Mouse (Mus musculus) left cerebral cortex, postnatal 36 days (tissue): ENCODE data around the gene Gli3. TPM values are rescaled to one million over a fixed set of nuclear protein-coding genes. Genes with fewer than 3 reads are reported as not detected.
A peak's percentile ranks its signal among the peaks of the same experiment; 100 is the strongest.

Source experiments
- DNase-seq, 2 experiments: peaks; one replicate each; pipeline ENCODE4 v3.0.0; 2021 to 2022; ENCODE audit warnings: low spot score in 2 of 2, mixed read lengths in 1 of 2
- intact Hi-C: fragments of 180-260 bp; cut with DNase I; formaldehyde crosslinking; loops from one replicate; pipeline ENCODE4 v1.15.1; 2025
- total RNA-seq, 2 experiments: library from RNA; stranded (reverse); gene quantifications; 2 replicates each; pipeline ENCODE4 v1.2.3; 2021

The Gli3 gene
- total RNA-seq, 2 experiments from 2014 or later = 9.3 to 9.5 TPM

DNA sequence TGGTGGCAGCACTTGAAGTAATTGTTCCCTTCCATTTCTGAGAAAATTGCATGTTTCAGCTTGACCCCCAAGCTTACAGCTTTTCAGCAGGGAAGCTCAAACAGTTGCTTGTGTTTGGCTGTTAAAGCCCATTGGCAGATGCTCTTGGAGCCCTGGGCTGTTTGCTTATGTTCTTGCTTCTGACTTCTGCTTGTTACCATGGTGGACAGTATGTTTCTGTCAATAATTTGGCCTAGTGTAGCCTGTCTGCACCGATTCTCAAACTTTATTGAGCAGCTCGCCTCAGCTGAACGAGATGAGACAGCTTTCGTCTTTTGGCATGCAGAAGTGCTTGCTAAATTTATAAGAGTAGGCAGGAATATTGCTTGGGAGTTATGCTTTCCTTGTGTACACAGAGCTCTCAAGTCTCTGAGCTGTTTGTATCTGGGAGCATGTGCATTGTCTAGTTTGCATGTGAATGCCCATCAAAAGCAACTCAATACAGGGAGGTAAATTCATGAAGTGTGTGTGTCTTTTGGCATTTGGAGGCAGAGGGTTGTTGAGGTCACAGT is 82.4 kb downstream of the Gli3 start:
- DNase-seq = no peak
- intact Hi-C loops = loop anchor here (10.0 kb wide), 1 partner anchor 81 kb away; the partner anchor contains the start of gene Gli3

DNA sequence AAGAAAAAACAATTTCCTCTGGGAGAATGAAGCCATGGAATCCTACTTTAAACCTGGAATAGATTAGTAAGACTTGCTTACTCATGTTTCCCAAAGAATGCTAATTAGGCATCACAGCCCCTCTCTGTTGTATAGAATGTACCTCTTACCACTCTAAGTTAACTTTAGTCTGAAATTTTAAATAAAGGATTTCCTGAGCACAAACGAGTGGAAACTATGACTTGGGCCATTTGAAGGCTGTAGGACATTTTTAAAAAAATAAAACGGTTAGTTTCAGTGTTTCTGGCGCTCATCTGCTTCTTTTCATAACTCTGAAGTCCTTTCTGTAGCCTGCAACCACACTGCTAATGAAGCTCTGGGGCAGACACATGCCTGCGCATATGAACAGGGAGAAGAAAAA is 83.2 kb downstream of the Gli3 start:
- no peak for DNase-seq
- intact Hi-C loops = loop anchor here (10.0 kb wide), 1 partner anchor 81 kb away; the partner anchor contains the start of gene Gli3

DNA sequence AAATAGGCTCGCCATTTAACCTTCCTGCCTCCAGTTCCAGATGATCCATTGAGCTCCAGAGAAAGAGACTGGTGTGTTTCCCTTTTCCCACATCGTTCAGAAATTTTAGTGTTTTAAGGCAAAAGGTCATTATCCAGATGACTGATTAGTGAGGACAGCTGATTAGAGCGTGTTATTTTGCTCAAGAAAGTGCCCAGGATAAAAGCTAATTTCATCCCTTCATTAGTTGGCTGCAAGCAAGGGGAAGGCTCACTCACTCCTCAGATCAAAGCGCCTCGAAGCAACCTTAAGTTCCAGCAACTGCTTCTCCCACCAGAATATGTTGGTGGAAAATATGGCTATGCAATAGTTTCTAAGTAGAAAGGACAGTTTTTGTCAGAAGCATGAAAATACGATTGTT is 86.4 kb downstream of the Gli3 start:
- intact Hi-C loops = loop anchor here (10.0 kb wide), 1 partner anchor 85 kb away; the partner anchor contains the start of gene Gli3
- no peak for DNase-seq

DNA sequence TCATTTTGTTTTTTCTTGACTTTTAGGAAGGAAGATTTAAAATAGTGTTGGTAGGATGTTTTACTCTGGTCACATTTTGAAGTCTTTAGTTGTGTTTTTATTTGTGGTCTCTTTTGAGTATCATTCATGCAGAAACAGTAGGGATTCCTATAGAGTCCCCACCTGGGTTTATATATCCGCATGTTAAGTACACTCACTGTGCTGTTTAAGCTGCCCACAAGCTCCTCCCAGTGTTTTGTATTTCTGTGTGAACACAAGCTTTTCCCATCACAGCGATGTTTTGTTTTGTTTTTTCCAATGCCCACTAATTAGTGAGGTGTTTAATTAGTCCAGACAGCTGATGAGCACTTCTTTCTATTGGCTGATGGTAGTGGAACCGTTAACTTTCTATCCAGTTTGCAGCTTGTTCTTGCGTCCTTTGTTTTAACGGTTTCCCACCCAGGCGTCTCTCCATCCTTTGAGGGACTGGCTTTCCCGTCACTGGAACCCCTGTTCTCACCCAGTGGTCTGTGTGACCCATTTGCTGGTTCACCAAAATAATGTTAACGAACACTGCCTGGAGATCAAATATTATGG is 87.1 kb downstream of the Gli3 start:
- intact Hi-C loops = no loop called here

DNA sequence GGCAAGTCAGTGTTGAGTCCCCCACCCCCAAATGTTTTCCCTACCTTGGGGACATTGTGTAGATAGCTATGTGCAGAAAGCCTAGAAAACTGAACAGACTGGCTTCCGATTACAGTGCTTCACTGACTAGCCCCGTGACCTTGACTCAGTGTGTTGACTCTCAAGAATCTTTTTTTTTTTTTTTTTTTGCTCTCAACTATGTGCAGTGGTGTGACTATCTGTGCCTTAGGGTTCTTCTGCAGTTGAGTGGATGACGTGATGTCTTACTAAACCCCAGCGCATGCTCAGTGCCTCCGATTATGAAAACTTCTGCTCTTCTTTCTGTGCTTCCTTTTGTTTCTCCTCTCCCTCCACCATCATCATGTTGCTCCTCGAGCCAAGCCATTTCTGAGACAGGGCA is 87.7 kb downstream of the Gli3 start:
- intact Hi-C loops = no loop called here
- DNase-seq = no peak

More for the DNA sequence above, 87.1 kb downstream of the Gli3 start:
- DNase-seq = no peak

DNA sequence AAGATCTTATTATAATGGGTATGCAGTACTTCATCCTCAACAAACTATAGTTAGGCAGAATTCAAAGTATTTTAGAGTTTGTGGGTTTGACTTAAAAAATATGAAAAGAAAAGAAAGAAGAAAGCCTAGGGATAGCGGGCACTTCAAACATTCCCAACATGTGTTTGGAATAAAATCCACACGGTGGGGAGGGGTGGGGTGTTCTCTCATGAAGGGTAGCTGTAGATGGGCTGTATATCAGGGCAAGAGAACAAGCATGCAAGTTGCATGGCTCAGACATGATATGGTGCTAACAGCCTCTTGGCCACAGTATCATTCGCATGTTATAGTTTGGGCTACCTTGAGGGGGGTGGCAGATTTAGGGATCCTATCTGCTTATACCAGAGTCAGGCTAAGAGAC is 89.0 kb downstream of the Gli3 start:
- no peak for DNase-seq
- intact Hi-C loops = no loop called here

DNA sequence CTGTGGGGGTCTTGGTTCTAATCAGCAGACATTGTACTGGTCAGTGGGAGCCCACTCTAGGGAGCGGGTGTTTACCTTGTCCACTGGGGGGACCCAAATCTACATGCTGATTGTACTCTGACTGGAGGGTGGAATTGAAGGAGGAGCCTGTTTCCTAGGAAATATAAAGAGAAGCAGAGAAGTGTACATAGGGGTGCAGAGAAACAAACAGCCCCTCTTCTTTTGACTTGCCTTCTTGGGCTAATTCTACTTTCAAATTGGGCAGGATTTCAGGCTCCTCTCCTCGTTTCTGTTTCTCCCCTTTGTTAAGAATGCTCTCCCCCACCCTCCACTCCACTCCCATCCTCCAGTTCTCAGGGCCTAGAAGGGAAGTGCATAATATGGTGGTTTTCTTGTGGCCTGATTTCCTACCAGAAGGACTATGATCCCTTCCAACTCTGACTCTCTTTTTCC is 93.6 kb downstream of the Gli3 start:
- DNase-seq = no peak
- intact Hi-C loops = no loop called here

DNA sequence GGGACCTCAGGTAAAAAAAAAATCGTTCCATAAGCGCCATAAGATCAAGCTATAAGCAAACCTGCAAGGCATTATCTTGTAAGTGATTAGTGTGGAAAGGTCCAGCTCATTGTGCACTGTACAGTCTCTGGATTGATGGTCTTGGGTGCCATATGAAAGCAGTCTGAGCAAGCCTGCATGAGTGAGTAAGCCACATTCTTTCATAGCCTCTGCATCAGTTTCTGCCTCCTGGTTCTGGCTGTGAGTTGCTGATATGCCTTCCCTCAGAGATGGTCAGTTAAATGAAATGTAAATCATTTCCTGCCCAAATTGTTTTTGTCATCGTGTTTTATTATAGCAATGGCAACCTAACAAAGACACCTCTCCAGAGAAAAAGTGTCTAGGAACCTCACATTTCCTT is 98.4 kb downstream of the Gli3 start:
- DNase-seq = no peak
- intact Hi-C loops = no loop called here

DNA sequence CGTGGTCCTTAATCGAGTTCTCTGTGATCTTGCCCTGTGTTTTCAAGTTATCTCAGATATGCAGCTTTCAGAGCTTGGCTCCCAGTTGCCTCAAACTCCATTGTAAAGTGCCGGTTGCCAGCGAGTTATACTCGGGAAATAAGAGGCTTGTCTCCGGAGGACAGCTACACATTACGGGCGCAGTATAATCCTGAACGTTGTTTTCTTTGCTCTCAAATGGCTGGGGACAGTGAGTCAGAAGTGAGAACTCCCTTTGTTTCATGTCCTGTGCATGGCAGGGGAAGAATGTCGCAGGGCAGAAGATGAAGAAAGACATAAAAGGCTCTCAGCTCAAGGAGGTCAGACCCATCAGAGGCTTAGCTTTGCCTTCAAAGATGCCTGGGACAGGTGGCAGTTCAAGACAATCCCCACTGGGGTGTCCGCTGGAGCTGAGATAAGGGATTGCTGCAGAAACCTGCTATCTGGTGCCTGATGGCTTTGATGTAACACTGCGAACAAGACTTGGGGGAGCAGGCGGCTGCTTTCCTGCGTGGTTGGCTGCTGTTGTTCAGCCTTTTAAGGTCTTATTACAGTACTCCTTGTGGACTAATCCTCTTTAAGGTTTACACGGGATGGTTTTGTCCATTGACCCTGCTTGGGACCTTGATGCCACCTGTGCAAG is 108.0 kb downstream of the Gli3 start:
- no peak for DNase-seq
- intact Hi-C loops = no loop called here

DNA sequence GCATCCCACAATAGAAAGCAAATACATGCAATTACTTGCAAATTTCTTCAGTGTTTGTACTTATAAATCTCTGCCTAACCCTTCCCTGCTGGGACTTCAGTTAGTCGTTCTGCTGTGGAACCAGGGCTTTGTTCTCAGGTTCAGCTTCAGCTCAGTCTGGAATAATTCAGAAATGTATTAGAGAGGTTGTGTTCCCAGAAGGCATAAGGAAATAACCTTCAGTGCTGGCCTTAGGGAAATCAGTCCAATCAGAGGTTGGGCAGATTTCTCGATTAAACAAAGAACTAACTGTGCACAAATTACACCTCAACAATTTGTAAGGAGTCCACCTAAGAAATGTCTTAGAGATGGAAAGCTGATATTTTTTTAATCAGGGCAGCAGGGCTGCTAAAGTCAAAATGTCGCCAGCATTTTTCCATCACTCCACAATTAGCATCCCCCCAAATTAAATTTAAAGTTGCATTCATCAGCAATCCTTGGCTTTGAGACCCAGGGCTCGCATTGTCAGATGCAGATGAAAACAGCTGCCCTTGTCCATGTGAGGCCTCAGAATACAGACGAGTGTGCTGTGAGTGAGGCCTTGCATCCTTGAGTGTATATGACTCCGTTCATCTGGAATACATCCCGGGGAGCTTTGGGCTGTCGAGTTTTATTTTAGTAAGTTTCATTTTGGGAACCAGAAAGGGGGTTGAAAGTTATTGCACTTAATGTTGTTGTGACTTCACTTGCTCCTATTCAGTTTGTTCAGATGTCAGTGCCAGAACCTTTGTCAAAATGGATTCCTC is 114.3 kb downstream of the Gli3 start:
- intact Hi-C loops = no loop called here
- DNase-seq = no peak

DNA sequence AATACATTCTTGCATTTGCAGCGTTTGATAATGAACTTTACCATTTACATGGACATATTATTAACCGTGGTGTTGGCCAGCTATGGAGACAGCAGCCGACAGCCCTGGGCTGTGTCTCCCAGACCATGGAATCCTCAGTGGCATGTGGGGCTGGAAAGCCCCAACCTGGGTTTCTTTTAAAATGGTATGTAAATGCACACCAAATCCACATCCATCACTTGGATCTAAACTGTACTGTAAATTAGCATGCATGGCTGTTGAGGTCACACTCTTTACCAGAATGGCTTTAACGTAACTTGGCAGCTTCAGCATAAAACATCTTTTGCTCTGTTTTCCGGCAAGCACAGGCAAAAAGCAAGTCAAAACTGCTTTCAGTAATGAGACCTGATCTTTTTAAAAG is 117.4 kb downstream of the Gli3 start:
- intact Hi-C loops = no loop called here
- no peak for DNase-seq

DNA sequence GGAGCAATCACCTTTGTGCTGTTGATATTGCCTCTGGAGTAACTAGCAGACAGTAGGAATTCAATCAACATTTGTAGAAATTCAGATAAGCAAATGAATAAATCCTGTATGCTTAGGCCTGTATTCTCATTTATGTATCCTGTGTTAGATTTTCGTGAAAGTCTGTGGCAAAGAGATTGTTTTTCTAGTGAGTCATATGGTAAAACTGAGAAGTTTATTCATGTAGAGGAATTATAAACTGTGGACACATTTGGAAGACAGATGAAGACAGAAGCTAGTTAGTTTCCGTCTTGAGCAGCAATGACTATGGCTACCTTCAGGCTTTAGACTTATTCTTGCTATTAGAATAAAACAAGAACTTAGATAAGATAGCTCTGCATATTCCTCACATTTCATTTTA is 122.9 kb downstream of the Gli3 start:
- DNase-seq = no peak
- intact Hi-C loops = no loop called here

DNA sequence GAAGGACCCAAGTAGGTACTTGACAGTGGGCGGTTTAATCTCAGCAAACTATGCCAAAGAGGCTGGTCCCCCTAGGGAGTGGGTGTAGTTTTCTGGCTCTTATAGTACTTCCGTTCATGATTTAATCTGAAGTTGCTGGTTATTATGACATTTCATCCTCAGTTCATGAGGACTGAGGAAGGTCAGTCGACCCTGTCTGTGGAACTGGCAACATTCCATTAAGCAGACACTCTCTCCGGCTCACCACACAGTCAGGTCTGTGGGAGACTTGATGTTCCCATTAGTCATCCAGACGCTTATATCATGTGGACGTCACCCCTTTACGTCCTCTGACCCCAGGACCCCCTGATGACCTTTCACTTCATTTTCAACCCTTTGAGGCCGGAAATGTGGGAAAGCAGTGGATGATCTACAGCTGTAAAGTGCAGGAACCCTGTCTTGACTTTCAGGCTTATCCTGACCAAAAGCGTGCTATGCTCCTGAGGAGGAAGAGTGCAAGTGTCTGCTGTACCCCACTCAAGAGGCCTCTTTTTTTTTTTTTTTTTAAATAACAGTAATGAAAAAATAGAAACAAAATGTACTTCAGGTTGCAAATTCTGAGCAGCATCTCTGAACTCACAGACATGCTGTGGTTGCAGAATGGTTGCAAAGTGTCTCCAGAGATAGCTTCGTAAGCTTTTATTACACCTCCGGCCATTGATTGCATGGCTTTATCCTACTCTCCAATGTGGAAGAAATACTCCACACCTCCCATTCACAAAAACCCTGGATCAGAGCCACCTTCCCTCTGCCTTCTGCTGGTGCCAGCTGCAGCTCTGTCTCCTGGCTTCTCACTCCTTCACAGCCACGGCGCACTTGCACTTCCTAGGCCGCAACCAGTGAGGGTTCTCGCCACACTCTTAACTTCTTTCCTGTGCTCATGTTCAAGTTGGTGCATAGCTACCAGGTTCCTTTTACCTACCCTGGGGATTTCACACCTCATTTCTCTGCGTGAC is 125.5 kb downstream of the Gli3 start:
- intact Hi-C loops = no loop called here
- peak; percentile 29 to 32 for DNase-seq

DNA sequence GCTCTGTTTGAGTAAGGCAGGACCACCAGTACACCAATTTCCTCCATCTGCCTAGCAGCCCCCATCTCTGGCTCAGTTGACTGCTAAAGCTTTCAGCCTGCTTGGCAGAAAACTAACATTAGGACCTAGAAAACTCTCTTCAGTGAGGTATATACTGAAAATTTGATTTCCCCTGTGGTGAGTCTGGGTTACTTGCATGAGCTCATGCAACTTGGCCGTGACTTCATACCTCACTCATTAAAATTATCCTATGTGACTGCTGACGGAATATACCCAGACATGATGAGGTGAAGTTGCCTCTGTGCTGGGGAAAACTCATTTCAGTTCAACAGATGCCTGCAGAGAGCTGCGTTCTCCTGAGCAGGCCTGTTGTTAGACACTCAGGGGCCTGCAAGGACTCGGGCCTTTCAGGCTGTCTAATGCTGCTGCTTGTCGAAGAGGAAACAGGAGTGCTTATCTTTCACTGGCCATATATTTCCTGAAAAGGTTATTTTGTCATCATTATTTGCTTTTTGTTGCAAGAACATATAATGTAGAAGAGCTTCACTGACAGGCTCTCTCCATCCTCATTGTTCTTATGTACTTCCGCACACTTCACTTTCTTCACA is 127.4 kb downstream of the Gli3 start:
- intact Hi-C loops = no loop called here
- DNase-seq = no peak

DNA sequence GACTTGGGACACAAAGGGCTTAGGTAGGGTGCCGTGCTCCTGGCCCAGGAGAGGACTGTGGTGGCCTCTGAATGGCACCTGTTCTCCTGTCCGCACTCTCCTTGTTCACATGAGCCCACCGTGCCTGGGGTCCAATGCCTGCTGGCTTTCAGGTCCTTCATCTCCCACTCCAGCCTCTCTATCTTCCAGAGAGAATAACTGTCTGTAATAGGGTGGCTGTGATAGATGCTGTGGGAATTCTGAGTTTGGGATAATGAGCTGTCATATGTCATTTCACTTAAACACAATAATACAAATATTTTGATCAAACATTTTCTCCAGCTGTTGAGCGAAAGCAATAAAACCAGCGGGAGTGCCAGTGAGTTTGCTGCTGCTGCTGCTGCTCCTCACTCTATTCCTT is 133.6 kb downstream of the Gli3 start:
- intact Hi-C loops = no loop called here
- DNase-seq = no peak

DNA sequence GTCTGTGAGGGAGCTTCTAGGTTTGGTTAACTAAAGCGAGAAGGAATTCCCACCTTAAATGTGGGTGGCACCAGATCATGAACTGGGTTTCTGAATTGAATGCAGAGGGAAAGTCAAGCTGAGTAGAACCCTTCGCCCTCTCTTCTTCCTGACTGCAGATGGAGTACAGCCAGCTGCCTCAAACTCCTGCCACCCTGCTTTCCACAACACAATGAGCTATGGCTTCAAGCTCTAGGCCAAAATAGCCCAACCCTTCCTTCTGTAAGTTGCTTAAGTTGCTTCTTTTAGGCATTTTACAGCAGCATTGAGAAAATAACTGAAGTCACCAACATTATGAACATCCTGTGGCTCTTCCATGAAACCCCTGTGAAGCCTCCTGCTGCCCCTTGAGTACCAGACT is 136.7 kb downstream of the Gli3 start:
- intact Hi-C loops = no loop called here

DNA sequence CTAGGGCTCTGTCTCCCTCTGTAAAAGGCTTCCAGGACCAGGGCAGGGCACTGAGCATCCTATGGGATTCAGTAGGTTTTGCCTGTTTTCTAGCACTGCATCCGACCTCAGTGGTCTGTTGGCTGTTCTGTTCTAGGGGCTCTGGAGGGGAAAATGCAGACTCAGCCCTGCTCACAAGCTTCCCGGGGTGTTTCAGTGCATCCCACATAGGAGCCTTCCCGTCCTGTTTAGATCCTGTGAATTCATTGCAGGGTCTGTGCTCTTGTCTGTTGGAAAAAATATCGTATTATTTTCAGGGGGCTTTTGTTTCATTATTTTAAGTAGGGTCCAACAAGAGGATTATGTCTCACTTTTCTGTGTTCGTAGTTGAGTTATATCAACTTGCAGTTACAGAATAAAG is 139.1 kb downstream of the Gli3 start:
- intact Hi-C loops = no loop called here
- no peak for DNase-seq

More for the DNA sequence above, 136.7 kb downstream of the Gli3 start:
- DNase-seq = no peak

DNA sequence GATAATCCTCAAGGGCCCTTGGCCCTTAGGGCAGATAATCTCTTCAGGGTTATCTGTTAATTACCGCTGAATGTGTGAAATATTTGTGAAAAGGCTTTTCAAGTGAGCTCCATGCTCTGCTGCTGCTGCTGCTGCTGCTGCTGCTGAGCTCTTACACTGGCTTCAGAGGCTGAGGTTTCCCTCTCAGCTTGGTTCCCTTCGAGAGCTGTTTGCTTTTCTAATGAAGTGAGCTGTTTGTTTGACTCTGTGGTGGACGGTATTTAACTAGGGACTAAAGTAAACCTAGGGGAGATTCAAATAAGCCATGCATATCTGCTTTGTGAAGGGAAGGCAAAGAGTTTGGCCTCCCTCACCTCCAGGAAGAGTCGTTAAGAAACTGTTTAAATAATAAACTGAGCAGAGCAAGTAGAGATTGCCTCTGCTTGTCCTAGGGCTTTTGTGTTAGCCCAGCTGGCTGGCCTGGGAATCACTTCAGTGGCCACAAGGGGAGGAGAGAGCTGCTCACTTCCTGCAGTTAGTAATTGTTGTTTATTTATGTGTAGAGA is 139.7 kb downstream of the Gli3 start:
- intact Hi-C loops = no loop called here
- no peak for DNase-seq

DNA sequence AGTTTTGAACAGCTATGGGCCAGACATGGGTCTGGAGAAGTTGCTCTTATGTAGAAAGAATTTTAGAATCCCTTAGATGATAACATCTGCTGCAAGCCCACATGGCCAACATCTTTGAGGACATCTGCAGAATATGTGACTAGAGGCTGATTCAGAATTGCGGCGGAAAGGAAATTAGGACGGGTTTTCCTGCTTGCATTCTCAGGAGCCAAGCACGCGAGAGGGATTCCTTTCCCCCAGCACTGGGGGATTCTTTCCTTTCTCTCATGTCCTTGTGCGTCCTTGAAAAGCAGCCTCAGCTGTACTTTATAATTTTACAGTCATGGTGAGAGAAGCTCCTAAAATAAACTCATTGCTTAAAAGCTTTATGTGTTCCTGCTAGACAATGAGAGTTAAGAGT is 141.0 kb downstream of the Gli3 start:
- no peak for DNase-seq
- intact Hi-C loops = no loop called here
